Mouse (Mus musculus): Measurements from ENCODE around the gene Rtkn. TPM values are rescaled to one million over a fixed set of nuclear protein-coding genes. Genes with fewer than 3 reads are reported as not detected.

Rtkn gene
- polyA plus RNA-seq, 1 experiment = 42.1 TPM

- H3K79me2 ChIP-seq (ENCODE audit: control insufficient read depth, insufficient read depth) = no peaks in the 10 kb centered on the region
- no peak overlapping the region for H3ac ChIP-seq (ENCODE audit: control insufficient read depth, insufficient read length, low read depth)
- no peaks in the 10 kb centered on the region for H3K79me3 ChIP-seq (ENCODE audit: low read depth)
- peaks cover 33% of the 10 kb centered on the region for H3K27me3 ChIP-seq (ENCODE audit: control insufficient read depth, insufficient read depth, insufficient read length)
- no peaks in the 10 kb centered on the region for H3K36me3 ChIP-seq (ENCODE audit: control insufficient read depth, insufficient read depth)
- H3K4me3 ChIP-seq (ENCODE audit: insufficient read depth, poor library complexity, severe bottlenecking) = no peak overlapping the region
- TF ChIP-seq MYOG (IDR thresholded peaks at IDR 0.05; ENCODE audit: control insufficient read depth, extremely low read depth, insufficient read length) = no peak
- no peak for TF ChIP-seq MYOD1 (IDR thresholded peaks at IDR 0.05; ENCODE audit: control insufficient read depth, insufficient read length, low read depth)
- TF ChIP-seq CEBPB (IDR thresholded peaks at IDR 0.05; ENCODE audit: low read depth) = no peak
- TF ChIP-seq USF1 (IDR thresholded peaks at IDR 0.05; ENCODE audit: low read depth) = no peak
- TF ChIP-seq MAX (IDR thresholded peaks at IDR 0.05) = no peak
- no peak for TF ChIP-seq CTCF (IDR thresholded peaks at IDR 0.05; ENCODE audit: control insufficient read depth, insufficient read depth, insufficient read length)
- TF ChIP-seq FOSL1 (IDR thresholded peaks at IDR 0.05; ENCODE audit: insufficient read depth, low read length, poor library complexity, severe bottlenecking) = no peak
Measured at GRCm38 (mm10) chr6:83092416-83093127, 42.7 kb upstream of the Rtkn start.

GRCm38 (mm10) chr6:83095968-83096367 is 39.3 kb upstream of the Rtkn start:
- no peaks in the 10 kb centered on the region for H3K36me3 ChIP-seq (ENCODE audit: control insufficient read depth, insufficient read depth)
- TF ChIP-seq CEBPB (IDR thresholded peaks at IDR 0.05; ENCODE audit: low read depth) (no peak), CTCF (IDR thresholded peaks at IDR 0.05; ENCODE audit: control insufficient read depth, insufficient read depth, insufficient read length) (no peak), MYOD1 (IDR thresholded peaks at IDR 0.05; ENCODE audit: control insufficient read depth, insufficient read length, low read depth) (no peak), MAX (IDR thresholded peaks at IDR 0.05) (no peak), USF1 (IDR thresholded peaks at IDR 0.05; ENCODE audit: low read depth) (no peak), FOSL1 (IDR thresholded peaks at IDR 0.05; ENCODE audit: insufficient read depth, low read length, poor library complexity, severe bottlenecking) (no peak), MYOG (IDR thresholded peaks at IDR 0.05; ENCODE audit: control insufficient read depth, extremely low read depth, insufficient read length) (no peak)
- no peak overlapping the region for H3ac ChIP-seq (ENCODE audit: control insufficient read depth, insufficient read length, low read depth)
- H3K27me3 ChIP-seq (ENCODE audit: control insufficient read depth, insufficient read depth, insufficient read length) = peaks cover 7% of the 10 kb centered on the region
- H3K79me3 ChIP-seq (ENCODE audit: low read depth) = no peaks in the 10 kb centered on the region
- H3K79me2 ChIP-seq (ENCODE audit: control insufficient read depth, insufficient read depth) = no peaks in the 10 kb centered on the region
- no peak overlapping the region for H3K4me3 ChIP-seq (ENCODE audit: insufficient read depth, poor library complexity, severe bottlenecking)

- Histone ChIP-seq H3K36me3 (ENCODE audit: control insufficient read depth, insufficient read depth) (no peaks in the 10 kb centered on the region), H3ac (ENCODE audit: control insufficient read depth, insufficient read length, low read depth) (no peak overlapping the region)
Measured at GRCm38 (mm10) chr6:83098411-83098810, 36.9 kb upstream of the Rtkn start.

GRCm38 (mm10) chr6:83101316-83101687 is 34.0 kb upstream of the Rtkn start, which contains the start of the genes Ccdc142 and Gm42688:
Gene Ccdc142 (plus strand): TSS chr6:83101601.
Gene Gm42688 (plus strand): TSS chr6:83101617.
- Histone ChIP-seq H3K36me3 (ENCODE audit: control insufficient read depth, insufficient read depth) (no peaks in the 10 kb centered on the region), H3K27me3 (ENCODE audit: control insufficient read depth, insufficient read depth, insufficient read length) (no peaks in the 10 kb centered on the region), H3K4me3 (ENCODE audit: insufficient read depth, poor library complexity, severe bottlenecking) (peak within 1 kb of the TSS; percentile 51), H3K79me3 (ENCODE audit: low read depth) (no peaks in the 10 kb centered on the region), H3K79me2 (ENCODE audit: control insufficient read depth, insufficient read depth) (no peaks in the 10 kb centered on the region), H3ac (ENCODE audit: control insufficient read depth, insufficient read length, low read depth) (peak within 1 kb of the TSS; percentile 90)
- TF ChIP-seq USF1 (IDR thresholded peaks at IDR 0.05; ENCODE audit: low read depth) = peak; percentile 49
- TF ChIP-seq MYOD1 (IDR thresholded peaks at IDR 0.05; ENCODE audit: control insufficient read depth, insufficient read length, low read depth) = no peak
- peak; percentile 9 for TF ChIP-seq CTCF (IDR thresholded peaks at IDR 0.05; ENCODE audit: control insufficient read depth, insufficient read depth, insufficient read length)
- no peak for TF ChIP-seq FOSL1 (IDR thresholded peaks at IDR 0.05; ENCODE audit: insufficient read depth, low read length, poor library complexity, severe bottlenecking)
- no peak for TF ChIP-seq CEBPB (IDR thresholded peaks at IDR 0.05; ENCODE audit: low read depth)
- TF ChIP-seq MYOG (IDR thresholded peaks at IDR 0.05; ENCODE audit: control insufficient read depth, extremely low read depth, insufficient read length) = no peak
- no peak for TF ChIP-seq MAX (IDR thresholded peaks at IDR 0.05)

More at GRCm38 (mm10) chr6:83098411-83098810, 36.9 kb upstream of the Rtkn start:
- TF ChIP-seq MYOG (IDR thresholded peaks at IDR 0.05; ENCODE audit: control insufficient read depth, extremely low read depth, insufficient read length) = no peak
- no peak for TF ChIP-seq CTCF (IDR thresholded peaks at IDR 0.05; ENCODE audit: control insufficient read depth, insufficient read depth, insufficient read length)
- TF ChIP-seq FOSL1 (IDR thresholded peaks at IDR 0.05; ENCODE audit: insufficient read depth, low read length, poor library complexity, severe bottlenecking) = no peak
- TF ChIP-seq MAX (IDR thresholded peaks at IDR 0.05) = no peak
- no peak for TF ChIP-seq MYOD1 (IDR thresholded peaks at IDR 0.05; ENCODE audit: control insufficient read depth, insufficient read length, low read depth)
- no peak for TF ChIP-seq USF1 (IDR thresholded peaks at IDR 0.05; ENCODE audit: low read depth)
- no peak for TF ChIP-seq CEBPB (IDR thresholded peaks at IDR 0.05; ENCODE audit: low read depth)
- H3K27me3 ChIP-seq (ENCODE audit: control insufficient read depth, insufficient read depth, insufficient read length) = peaks cover 4% of the 10 kb centered on the region
- no peaks in the 10 kb centered on the region for H3K79me2 ChIP-seq (ENCODE audit: control insufficient read depth, insufficient read depth)
- H3K4me3 ChIP-seq (ENCODE audit: insufficient read depth, poor library complexity, severe bottlenecking) = no peak overlapping the region
- H3K79me3 ChIP-seq (ENCODE audit: low read depth) = no peaks in the 10 kb centered on the region

GRCm38 (mm10) chr6:83101688-83102556 is 33.3 kb upstream of the Rtkn start:
- no peak for TF ChIP-seq MYOG (IDR thresholded peaks at IDR 0.05; ENCODE audit: control insufficient read depth, extremely low read depth, insufficient read length)
- TF ChIP-seq CTCF (IDR thresholded peaks at IDR 0.05; ENCODE audit: control insufficient read depth, insufficient read depth, insufficient read length) = peak; percentile 62
- Histone ChIP-seq H3ac (ENCODE audit: control insufficient read depth, insufficient read length, low read depth) (peak overlapping the region; percentile 90), H3K27me3 (ENCODE audit: control insufficient read depth, insufficient read depth, insufficient read length) (no peaks in the 10 kb centered on the region), H3K4me3 (ENCODE audit: insufficient read depth, poor library complexity, severe bottlenecking) (peak overlapping the region; percentile 51), H3K36me3 (ENCODE audit: control insufficient read depth, insufficient read depth) (no peaks in the 10 kb centered on the region), H3K79me2 (ENCODE audit: control insufficient read depth, insufficient read depth) (no peaks in the 10 kb centered on the region), H3K79me3 (ENCODE audit: low read depth) (no peaks in the 10 kb centered on the region)
